20 mouse cellular contexts compared by ENCODE assay signal in the genomic region with DNA sequence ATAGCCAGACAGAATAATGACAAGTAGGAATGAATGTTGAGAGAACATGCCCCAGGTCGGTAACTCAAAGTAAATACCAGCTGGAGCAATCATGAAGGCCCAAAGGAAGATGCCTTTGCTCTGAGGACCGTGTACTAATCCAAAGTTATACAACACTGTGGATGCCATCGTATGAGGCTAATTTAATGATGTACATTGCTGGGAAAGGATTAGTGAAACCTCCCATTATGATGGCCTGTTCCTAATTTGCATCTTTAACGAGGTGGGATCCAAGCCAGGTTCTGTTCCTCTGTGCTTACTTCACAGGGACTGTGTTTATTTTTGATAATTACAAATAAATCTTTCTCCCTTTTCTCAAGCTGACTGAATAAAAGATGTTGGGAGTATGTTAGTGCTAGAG.
"Had no signal": no experiment of that assay in that cellular context is flagged by ENCODE, and none has a peak within 500 bp of the region (broad histone marks: within the 10 kb centered on the region; RNA-seq: fewer than 3 reads in every experiment).

No protein-coding gene starts in this region.

- H3K9ac ChIP-seq: limb, embryonic 13.5 days; liver, embryonic 12.5 days; liver, embryonic 15.5 days; lung, embryonic 15.5 days; midbrain, embryonic 13.5 days; neural tube, embryonic 12.5 days; neural tube, embryonic 15.5 days had no signal

- H3K4me2 ChIP-seq: limb, embryonic 13.5 days; liver, embryonic 12.5 days; liver, embryonic 15.5 days; lung, embryonic 15.5 days; midbrain, embryonic 13.5 days; neural tube, embryonic 12.5 days; neural tube, embryonic 15.5 days had no signal

- DNase-seq: kidney, adult 8-10 months; kidney, postnatal 14 days; kidney, postnatal 4 days; layer of hippocampus, adult 9-11 months; liver; lung, adult 18-20 months; lung, postnatal 10 days; lung, postnatal 36 days; thymus, adult 18-20 months; thymus, postnatal 36 days had no signal

- ATAC-seq: liver, embryonic 12.5 days; midbrain, embryonic 13.5 days had no signal

- H3K27me3 ChIP-seq: limb, embryonic 13.5 days; liver, embryonic 12.5 days; liver, embryonic 15.5 days; lung, embryonic 15.5 days; megakaryocyte, embryonic 14.5 days; midbrain, embryonic 13.5 days; neural tube, embryonic 12.5 days; neural tube, embryonic 15.5 days had no signal

- H3K4me1 ChIP-seq: limb, embryonic 13.5 days; liver, embryonic 12.5 days; liver, embryonic 15.5 days; lung, embryonic 15.5 days; megakaryocyte, embryonic 14.5 days; midbrain, embryonic 10.5 days; midbrain, embryonic 13.5 days; neural tube, embryonic 12.5 days; neural tube, embryonic 15.5 days had no signal

- H3K9me3 ChIP-seq: limb, embryonic 10.5 days; limb, embryonic 13.5 days; liver, embryonic 12.5 days; liver, embryonic 15.5 days; lung, embryonic 15.5 days; megakaryocyte, embryonic 14.5 days; midbrain, embryonic 10.5 days; midbrain, embryonic 13.5 days; neural tube, embryonic 12.5 days; neural tube, embryonic 15.5 days had no signal

- H3K36me3 ChIP-seq: limb, embryonic 10.5 days; limb, embryonic 13.5 days; liver, embryonic 12.5 days; liver, embryonic 15.5 days; lung, embryonic 15.5 days; midbrain, embryonic 10.5 days; midbrain, embryonic 13.5 days; neural tube, embryonic 12.5 days; neural tube, embryonic 15.5 days had no signal

- H3K27ac ChIP-seq: limb, embryonic 10.5 days; limb, embryonic 13.5 days; liver, embryonic 12.5 days; liver, embryonic 15.5 days; lung, embryonic 15.5 days; midbrain, embryonic 10.5 days; midbrain, embryonic 13.5 days; neural tube, embryonic 12.5 days; neural tube, embryonic 15.5 days had no signal

- H3K4me3 ChIP-seq: limb, embryonic 10.5 days; limb, embryonic 13.5 days; liver, embryonic 12.5 days; liver, embryonic 15.5 days; lung, embryonic 15.5 days; megakaryocyte, embryonic 14.5 days; midbrain, embryonic 10.5 days; midbrain, embryonic 13.5 days; neural tube, embryonic 12.5 days; neural tube, embryonic 15.5 days had no signal
